Mouse (Mus musculus): ENCODE measurements around the gene Rapgef3.

Rapgef3 gene

DNA sequence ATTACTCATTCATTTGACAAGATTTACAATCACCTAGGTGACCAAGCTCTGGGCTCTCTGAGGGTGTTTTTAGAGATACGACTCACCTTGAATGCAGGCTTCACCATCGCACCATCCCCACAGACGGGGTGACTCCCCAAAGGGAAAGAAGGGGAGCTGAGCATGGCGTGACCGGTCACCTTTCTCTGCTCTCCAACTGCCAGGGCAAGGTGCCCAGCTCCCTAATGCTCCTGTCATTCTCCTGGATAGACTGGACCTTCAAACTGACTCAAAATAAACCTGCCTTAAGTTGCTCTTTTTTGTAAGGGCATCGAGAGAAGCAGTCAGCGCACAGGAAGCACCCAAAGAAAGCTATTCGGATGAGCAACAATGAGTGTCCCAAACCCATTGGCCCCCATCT is 2.5 kb upstream of the Rapgef3 start:
- DNase-seq = no peak

DNA sequence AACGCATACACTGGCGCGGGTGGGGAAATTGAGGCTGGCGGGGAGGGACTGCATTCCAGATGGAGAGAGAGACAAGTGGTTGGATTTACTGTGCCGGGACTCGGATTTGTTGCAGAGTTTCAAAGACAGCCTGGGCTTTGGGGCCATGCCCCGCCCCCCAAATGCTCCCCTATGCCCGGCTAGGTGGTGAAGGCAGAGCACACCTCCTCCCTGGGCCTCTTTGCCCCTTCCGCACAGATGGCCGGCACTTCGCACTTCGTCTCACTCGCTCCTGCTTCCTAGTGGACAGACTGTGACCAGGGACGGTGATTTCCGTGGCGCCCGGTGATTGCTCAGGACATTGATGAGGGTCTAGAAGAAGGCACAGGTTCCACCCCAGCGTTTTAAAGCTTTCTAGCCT is 420 bp upstream of the Rapgef3 start:
- peak in 1 of 2 experiments; percentile 44 for DNase-seq

GRCm38 (mm10) chr15:97766594-97767279 is 1.0 kb downstream of the Rapgef3 start:
- peak in 1 of 2 experiments; percentile 22 for DNase-seq

- DNase-seq = no peak
Measured at GRCm38 (mm10) chr15:97766194-97766593, 1.6 kb downstream of the Rapgef3 start.

GRCm38 (mm10) chr15:97765090-97765794 is 2.5 kb downstream of the Rapgef3 start:
- DNase-seq = no peak

DNA sequence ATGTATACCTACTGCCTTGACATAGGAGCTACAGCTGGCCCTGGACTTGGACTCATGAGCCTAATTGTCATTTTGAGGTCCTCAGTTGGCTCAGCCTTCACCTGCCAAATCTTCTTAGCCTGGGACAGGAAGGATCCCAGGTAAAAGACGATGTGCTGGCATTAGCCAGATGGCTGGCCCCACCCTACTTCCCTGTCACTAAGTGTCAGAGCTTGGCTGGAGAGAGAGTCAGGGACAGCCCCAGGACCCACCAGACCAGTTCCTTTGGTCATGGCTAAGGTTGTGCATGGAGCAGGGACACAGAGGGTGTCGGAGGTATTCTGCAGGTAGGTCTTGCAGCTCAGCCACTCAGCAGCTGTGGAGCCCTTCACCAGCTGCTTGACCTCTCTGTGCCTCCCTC is 3.2 kb downstream of the Rapgef3 start:
- DNase-seq = no peak

- DNase-seq = no peak
Measured at GRCm38 (mm10) chr15:97763256-97764049, 4.3 kb downstream of the Rapgef3 start.

- no peak for DNase-seq
Measured at GRCm38 (mm10) chr15:97762733-97763132, 5.0 kb downstream of the Rapgef3 start.

DNA sequence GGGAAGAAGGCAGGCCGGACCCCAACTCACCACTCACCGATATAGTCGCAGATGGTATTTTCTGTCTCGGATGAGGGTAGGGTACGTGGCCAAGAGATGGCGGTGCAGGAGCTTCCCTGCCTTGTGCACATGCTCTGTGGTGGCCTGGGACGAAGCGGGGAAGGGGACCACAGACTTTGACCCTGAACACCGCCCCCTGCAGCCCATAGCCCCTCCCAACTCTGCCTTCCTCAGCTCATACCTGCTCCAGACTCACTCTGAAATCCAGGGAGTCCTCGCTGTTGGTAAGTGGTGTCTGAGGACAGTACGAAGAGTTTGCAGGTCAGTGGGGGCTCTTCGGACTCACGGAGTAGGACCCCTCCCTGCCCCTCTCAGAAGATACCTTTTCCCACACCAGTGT is 6.3 kb downstream of the Rapgef3 start:
- DNase-seq = no peak

DNA sequence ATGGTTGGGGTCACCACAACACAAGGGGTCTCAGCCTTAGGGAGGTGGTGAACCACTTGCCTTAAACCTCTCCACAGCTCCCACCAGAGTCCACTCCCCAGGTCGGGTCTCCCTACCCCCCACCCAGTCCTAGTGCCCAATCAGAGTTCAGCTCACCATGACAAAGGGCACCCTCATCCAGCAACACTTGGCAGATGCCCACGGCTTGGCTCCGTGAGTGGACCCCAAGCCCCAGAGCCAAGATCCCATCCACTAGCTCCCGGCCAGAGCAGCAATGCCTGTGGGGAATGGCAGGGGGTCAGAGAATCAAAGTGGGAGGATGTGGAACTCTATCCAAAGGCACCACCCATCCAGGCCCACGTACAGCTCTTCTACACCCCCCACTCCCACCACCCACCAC is 6.8 kb downstream of the Rapgef3 start:
- no peak for DNase-seq

- peak; percentile 69 to 77 for DNase-seq
Measured at GRCm38 (mm10) chr15:97760006-97760405, 7.8 kb downstream of the Rapgef3 start.

GRCm38 (mm10) chr15:97755361-97755760 is 12.4 kb downstream of the Rapgef3 start:
- no peak for DNase-seq

DNA sequence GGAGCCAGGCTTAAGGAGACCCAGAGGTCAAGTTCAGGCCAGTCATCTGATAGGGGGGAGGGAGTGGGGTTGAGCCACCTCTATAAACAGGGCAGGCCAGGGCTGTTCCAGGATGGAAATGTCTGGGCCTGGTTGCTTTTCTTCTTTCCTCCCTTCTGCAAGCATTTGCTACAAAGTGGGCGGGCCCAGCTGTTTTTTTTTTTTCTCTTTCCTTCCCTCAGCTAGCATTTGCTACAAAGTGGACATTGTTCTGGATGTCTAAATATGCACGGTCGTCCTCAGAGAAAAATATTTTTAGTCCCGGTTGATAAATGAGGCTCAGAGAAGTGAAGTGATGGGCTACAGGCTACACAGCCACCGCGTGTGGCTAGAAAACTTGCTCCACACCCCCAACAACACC is 13.3 kb downstream of the Rapgef3 start:
- no peak for DNase-seq

DNA sequence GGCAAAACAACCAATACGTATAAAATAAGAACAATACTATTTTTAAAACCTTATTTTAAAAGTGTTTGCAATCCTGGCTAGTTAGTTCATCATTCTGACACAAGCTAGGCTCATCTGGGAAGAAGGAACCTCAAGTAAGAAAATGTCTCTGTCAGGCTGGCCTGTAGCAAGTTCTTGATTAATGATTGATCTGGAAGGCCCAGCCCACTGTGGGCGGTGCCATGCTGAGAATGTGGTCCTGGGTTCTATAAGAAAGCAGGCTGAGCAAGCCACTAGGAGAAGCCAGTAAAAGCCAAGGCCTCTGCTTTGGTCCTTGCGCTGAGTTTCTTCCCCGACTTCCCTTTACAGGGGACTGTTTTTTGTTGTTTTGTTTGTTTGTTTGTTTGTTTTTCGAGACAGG is 15.3 kb downstream of the Rapgef3 start:
- no peak for DNase-seq

DNA sequence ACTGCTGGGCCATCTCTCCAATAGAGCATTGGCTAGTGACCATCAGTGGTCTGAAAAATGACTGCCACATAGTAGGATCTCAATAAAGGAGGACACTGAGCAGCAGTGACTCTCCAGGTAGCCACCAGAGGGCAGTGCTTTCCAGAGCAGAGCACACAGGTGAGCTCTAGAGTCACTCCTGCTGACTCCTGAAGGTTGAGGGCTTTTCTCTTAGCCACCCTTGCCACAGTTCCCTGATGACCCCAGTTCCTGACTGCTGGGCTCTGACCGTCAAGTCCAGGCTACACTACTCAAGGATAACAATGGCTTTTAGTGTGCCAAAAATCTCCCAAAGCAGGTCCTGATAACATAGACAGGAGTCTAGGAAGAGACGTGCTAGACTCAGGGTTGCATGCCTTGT is 16.1 kb downstream of the Rapgef3 start:
- DNase-seq = no peak

DNA sequence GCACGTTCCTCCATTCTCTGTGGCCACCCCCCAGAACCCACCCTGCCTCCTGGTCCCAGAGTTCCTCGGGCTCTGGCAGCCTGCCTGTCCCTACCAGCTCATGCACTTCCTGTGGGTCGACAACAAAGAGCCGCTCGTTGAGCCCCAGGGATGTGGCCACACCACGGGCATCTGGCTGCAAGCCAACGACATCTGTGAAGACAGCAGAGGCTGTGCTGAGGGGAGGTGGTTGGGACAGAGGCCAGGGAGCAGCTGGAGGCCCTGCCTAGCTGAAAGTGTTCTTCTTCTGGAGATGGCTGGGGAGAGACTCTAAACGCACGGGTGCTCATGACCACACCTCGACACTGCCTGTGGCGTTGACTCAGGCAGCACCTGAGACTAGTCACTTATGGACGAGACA is 17.1 kb downstream of the Rapgef3 start:
- peak; percentile 44 to 54 for DNase-seq

DNA sequence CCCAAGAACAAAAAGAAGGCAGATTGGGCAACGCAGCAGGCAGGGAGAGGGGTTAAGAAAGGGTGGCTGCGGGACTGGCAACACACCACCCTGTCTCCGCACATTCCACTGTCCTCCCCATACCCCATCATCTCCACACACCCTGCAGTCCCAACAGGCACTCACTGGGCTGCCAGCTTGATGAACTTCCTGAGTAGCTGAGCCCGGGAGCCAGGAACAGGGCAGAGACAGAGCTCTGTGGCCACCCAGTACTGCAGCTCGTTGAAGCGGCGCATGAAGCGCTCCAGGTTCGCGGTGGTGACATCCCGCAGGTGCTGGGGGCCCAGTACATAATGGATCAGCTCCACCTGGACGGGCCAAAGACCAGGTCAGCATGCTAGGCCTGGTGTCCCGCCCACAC is 17.9 kb downstream of the Rapgef3 start:
- DNase-seq = no peak

- DNase-seq = no peak
Measured at GRCm38 (mm10) chr15:97749397-97749796, 18.4 kb downstream of the Rapgef3 start.

GRCm38 (mm10) chr15:97748964-97749363 is 18.8 kb downstream of the Rapgef3 start:
- DNase-seq = no peak

DNA sequence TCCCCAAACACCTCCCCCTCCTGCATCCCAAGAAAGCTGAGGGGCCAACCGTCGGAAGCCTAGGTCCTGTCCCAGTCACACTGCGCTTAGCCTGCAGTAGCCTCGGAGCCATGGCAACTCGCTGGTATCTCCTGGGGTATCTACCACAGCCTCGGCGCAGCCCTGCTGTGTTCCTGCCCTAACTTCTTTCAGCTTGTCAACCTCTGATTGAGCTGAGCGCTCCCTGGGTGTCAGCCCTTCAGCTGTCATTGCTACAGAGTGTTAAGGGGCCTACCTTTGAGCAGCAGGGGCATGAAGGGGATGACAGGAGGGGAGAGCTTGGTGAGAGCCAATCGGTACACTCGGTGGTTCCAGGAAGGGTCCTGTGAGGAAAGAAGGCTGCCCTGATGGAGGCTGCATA is 19.5 kb downstream of the Rapgef3 start:
- no peak for DNase-seq

- DNase-seq = no peak
Measured at GRCm38 (mm10) chr15:97747486-97747885, 20.3 kb downstream of the Rapgef3 start.

DNA sequence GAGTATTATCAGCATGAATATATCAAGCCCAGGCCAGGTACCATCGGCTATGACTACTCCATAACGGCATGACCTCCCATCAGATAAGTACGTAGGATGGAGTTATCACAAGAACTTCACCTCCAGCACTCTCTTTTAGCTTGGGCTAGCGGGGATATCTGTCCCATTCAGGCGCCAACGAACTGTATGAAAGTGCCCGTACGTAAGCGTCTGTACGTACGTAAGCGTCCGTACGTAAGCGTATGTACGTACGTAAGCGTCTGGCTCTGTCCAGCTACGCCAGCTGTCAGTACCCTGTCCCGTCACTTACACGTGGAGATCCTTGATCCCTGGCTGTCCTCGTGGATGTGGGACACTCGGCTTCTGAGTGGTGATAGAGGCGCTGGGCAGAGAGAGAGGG is 21.0 kb downstream of the Rapgef3 start:
- no peak for DNase-seq

- no peak for DNase-seq
Measured at GRCm38 (mm10) chr15:97746278-97746677, 21.5 kb downstream of the Rapgef3 start.

DNA sequence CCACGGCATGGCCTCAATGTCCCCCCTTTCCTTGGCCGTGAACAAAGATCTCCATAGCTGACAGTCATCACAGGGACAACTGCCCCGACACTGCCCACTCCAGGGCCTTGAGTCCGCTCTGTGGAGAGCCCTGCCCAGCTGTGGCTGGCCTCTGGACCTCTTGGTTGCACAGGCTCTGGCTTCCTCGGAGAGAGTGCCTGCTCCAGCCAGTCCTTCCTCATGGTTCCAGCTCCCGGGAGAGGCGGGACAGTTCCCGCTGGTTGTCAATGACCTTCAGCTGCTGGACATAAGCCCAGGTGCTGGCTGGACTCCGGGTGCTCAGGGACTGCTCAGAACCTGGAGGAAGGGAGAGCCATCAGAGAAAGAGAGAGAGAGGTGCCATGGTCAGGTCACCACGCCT is 22.4 kb downstream of the Rapgef3 start:
- DNase-seq = peak in 1 of 2 experiments; percentile 23

Data from cerebellum, postnatal 36 days (tissue).